Mouse (Mus musculus) left cerebral cortex, postnatal 10 days (tissue): ENCODE measurements around the gene Dalrd3. TPM values are rescaled to one million over a fixed set of nuclear protein-coding genes. Genes with fewer than 3 reads are reported as not detected.
A peak's percentile ranks its signal among the peaks of the same experiment; 100 is the strongest.

Source experiments
- DNase-seq, 2 experiments: peaks; one replicate each; pipeline ENCODE4 v3.0.0; 2021 to 2022; ENCODE audit warnings: low spot score in 2 of 2, mixed read lengths in 1 of 2; ENCODE audit errors: extremely low spot score in 1 of 2
- intact Hi-C: fragments of 180-260 bp; cut with DNase I; formaldehyde crosslinking; loops from one replicate; pipeline ENCODE4 v1.15.1; 2025
- total RNA-seq, 2 experiments: library from RNA; stranded (reverse); gene quantifications; 2 replicates each; pipeline ENCODE4 v1.2.3; 2021

Gene Dalrd3
- total RNA-seq, 2 experiments from 2014 or later, result 70.9 to 76.1 TPM

DNA sequence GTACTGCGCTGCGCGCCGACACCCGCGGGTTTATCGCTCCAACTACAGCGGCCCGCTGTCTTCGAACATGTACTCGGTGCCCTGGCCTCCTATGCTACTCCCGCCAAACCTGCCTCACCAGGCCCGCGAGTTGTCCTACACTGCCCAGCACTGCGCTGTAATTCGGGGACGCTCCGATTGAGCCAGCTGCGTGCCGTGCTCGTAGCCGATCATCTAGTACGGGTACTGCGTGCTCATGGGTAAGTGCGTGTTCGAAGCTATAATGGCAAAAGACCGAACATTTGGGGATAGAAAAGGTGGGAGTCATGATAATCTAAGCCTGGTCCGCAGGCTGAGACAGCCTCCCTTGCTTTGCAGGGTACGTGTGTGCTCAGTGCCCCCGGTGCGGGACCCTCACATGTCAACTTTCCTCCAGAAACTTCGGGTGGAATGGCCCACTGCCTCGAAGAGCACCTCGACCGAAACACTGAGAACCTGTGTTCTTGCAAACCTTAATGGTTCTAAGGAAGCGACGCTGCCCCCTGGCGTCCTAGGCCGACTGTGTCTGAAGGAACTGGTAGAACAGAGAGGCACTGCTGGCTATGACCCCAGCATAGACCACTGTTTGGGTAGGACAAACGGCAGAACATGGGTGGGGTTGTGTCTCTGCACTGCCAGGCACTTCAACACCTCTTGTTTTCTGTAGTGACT, 666 bp downstream of the Dalrd3 start:
- peak; percentile 53 to 89 for DNase-seq
- intact Hi-C loops, result no loop called here

DNA sequence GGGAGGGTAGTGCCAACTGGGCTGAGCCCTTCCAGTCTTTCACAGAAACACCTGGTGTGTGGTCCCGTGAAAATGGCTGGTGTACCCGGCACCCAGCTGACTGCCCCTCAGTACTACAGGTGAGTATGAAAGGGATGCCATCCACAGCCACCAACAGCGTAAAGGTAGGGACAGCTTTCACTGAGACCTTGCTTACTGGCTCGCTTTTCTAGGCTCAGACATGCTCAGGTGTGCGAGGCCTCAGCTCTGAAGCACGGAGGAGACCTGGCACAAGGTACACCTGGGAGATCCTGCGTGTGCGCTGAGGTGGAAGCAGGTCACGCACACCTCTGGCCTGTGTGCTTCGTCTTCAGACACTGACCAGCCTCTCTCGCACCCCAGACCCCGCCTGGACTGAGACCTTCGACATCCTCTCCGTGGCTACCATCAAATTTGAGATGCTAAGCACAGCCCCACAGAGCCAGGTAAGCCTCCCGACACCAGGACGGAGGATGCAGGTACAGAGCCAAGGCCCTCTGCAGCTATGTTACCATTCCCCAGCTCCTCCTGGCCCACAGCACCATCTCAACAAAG, 1.8 kb downstream of the Dalrd3 start:
- intact Hi-C loops, result no loop called here

DNA sequence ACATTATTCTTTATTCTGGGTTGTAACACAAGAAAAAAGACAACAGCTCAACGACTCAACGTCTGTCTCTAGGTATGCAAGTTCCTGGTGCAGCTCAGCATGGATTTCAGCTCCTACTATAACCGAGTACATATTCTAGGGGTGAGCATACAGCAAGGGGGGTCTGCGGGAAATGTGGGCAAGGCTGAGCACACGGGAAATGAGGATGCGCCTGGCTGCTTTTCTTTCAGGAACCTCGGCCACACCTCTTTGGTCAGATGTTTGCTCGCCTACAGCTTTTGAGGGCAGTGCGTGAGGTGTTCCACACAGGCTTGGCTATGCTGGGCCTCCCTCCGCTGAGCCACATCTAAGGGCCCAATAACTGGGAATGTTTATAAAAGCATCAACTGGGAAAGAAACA, 2.6 kb downstream of the Dalrd3 start:
- intact Hi-C loops, result no loop called here
- peak in 1 of 2 experiments; percentile 2 for DNase-seq

More for the DNA sequence above, 1.8 kb downstream of the Dalrd3 start:
- DNase-seq, result peak in 1 of 2 experiments; percentile 3

DNA sequence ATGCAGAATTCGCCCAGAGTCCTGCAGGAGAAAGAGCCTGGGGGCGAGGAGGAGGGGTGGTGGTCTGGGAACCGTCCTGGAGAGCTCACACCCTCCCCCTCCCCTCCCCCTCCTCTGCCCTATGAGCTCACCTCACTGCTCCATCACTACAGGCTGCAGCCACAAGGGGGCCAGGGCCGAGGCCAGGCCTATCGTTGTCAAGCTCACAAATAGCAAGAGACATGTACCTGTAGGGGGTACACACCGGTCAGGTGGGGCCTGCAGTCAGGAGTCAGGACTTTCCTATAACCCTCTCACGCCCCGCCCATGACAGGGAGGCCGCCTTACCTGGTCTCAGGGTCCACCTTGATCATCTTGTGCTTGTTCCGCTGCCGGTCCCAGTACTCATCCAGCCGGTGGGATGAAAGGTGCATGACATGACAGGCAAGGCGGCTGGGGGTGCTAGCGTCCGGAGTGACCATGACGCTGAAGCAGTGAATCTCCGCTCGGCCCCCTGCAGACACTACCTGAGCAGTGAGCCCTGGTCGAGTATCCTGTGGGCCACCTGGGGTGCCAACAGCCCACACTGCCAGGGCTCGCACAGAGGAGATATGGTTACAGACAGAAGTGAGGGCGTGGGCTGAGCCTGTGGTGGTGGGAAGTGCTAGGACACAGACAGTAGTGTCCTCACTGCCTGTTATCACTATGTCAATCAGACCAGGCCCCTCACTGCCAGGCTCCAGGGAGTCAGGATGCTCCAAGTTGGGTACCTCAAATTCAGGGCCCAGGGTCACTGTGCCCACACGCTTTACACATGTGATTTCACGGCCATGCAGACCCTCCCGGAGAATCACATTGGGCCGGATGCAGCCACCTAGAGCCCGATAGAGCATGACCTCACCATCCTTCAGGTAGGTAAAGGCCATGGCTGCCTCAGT, 4.3 kb downstream of the Dalrd3 start:
- DNase-seq, result peak in 1 of 2 experiments; percentile 82
- intact Hi-C loops, result no loop called here

DNA sequence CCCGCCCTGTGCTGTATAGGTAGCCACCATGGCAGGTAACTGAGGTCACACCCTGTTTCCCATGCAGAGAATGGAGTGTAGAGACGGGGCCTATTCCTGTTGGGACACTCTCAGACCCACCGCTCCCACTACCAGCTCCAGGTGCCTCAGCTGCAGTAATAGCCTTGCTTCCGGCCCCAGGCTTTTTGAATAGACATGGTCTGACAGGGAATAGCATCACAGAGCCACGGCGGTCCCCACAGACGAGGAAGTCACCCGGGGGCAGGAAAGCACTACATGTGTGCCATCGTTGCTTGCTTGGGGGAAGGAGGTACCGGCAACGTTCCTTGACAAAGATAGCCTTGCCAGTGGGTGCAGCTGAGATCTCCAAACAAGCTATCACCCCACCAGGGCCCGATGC, 5.2 kb downstream of the Dalrd3 start:
- DNase-seq, result no peak
- intact Hi-C loops, result no loop called here

DNA sequence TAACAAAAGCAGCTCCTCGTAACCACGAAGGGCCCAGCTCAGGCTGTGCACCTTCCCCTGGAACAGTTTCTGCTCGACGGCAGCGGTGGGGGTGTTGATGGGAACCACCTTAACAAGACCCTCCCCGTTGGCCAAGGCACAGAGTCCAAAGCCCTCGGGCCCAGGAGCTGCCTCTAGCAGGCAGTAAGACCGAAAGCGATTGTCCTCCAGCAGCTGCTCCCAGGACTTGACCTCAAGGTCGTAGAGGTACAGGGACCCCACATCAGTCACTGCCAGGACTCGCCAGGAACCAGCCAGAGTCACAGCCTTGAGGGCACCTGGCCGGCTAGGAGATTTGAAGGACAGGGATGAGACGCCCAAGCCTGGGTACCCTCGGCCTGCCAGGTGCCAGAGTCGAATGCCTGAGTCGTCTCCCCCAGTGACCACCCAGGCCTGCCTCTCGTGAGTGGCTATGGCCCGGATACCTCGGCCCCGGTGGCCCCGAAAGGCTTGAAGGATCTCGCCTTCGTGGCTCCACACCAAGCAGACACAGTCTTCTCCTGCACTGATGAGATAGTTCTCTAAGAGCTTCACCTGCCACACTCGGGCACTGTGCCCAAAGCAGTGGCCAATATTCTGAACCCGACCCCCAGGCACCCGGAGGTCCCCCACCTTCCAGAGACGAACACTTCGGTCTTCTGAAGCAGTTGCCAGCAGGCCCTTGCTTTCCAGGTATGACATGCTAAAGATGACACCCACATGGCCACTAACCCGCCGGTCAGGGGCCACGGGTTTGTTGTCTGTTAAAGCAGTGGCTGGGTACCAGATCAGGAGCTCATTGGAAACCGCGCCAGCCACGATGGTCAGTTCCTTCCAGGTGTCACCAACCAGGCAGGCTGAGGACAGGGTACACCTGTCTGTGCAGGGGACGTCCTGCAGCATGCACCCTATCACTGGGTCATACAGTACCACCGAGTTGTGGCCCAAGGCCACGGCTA, 5.9 kb downstream of the Dalrd3 start:
- DNase-seq, result no peak

DNA sequence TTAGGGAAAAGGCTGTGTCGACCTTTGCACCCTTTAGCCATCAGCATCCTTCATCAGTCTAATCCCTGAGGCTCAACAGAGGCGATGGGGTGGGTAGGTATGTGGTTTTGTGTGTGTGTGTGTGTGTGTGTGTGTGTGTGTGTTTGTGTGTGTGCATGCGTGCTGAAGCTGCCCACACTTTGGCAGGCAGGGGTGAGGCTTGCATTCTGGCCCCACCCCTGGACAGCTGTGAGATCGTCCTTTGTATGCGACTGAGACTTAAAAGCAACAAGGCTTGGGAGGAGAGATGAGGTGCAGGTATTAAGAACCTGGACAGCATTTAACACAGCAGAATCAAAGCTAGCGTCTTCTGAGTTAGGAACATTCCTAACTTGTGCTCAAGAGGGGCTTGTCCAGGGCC, 7.3 kb downstream of the Dalrd3 start:
- no peak for DNase-seq
- intact Hi-C loops, result no loop called here

More for the DNA sequence above, 5.9 kb downstream of the Dalrd3 start:
- intact Hi-C loops, result no loop called here

DNA sequence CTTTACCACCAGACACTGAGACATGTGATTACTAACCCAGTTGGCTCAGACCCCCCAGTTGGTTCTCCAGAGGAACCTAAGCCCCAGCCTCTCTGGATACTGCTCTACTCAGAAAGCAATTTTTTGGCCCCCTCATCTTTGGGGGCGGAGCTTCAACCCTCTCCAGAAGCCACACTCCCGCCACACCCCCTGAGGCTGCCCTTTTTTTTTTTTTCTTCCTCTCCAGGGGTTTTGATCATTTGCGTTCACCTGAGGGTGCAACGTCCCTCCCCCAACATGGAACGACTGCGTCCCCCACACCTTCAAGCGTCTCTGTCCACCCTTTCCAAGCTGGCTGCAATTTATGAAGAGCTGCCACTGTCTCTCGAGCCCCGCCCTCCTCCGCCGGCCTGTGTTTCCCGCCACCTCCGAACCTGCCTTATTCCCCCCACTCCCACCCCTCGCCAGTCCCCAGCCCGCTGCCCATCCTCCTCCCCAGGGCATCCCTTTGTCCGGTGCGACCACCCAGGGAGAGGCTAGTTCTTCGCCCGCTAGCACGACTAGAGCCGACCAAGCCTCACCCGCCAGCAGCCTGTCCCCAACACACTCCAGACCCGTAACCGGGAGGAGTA, 8.4 kb downstream of the Dalrd3 start:
- peak in 1 of 2 experiments; percentile 84 for DNase-seq
- intact Hi-C loops, result no loop called here

DNA sequence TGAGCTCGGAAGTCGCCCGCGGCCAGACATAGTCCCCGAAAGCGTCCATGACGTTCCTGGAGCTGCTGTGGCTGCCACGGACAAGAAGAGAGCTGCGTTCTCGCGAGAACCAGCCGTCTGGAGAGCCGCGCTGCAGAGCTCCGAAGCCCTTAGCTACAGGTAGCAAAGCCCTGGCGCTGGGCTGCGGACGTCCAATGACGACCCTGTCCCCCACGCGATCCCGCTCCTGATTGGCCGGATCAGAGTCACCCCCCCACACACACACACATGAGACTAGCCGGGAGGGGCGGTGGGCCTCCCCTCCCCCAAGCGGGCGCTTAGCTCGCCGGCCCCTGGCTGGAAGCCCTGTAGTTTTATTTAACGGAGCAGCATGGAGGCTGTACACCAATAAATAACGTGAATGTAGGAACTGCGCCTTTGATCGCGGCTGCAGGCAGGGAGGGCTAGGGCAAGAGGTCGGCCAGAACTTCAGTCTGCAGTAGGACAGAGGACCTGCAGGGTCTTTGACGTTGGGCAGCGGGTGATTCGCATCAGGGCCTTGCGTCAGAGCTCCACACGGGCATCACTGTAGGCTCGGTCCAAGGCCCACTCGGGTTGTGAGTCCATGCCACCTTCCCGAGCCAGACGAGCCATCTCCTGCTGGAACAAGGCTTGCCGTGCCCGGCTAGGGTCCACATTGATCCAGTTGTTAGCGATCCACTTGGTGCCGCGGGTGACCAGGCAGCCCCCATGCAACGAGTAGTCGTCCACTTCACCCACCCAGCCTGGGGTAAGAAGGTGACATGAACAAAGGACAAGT, 9.1 kb downstream of the Dalrd3 start, which contains the start of gene Wdr6:
TSS of gene Wdr6 (minus strand) at position 195 of the 799 bp plus-strand sequence.
- intact Hi-C loops, result no loop called here
- peak; percentile 96 to 98 for DNase-seq

DNA sequence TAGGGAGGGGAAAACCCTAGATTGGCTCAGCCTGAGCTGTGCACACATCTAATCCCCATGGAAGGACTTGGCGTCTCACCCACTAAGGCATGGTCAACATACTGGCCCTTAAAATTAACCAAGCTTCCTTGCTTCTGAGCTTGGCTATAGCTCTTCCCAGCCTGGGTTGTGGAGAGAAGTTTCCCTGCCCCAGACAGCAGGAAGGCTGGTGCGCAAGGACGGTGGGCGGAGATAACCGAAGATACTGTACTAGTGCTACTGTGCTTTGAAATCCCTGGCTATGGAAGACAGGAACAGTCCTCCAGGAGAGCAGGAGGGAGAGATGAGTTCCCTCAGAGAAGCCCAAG, 9.6 kb downstream of the Dalrd3 start:
- no peak for DNase-seq
- intact Hi-C loops, result no loop called here

DNA sequence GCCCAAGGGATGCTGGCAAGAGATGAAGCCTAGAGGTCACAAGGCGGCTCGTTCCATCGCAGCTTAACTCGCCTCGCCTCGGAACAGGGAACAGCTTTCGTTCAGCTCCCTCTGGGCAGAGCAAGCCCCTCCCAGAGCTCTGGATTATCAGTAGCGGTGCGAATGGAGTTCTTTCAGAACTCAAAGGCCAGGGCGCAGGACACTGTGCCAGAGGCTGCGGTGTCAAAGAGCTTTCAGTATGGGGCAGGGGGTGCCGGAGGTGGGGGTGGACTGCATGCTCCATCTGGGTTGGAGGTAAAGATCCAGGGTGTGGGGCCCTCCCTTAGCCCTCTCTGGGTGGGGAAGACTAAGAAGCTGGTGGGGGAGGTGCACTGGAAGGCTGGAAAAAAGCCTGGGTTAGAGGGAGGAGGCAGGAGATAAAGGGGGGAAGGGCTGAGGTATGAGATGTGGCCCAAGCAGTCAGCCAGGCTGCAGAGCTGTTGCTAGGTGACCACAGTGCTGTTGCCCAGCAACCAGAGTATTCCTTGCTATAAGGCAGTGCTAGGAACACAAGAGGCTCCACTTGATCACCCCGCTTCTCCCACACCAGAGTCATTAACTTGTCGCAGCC, 18.0 kb downstream of the Dalrd3 start:
- DNase-seq, result peak; percentile 85 to 90
- intact Hi-C loops, result no loop called here

DNA sequence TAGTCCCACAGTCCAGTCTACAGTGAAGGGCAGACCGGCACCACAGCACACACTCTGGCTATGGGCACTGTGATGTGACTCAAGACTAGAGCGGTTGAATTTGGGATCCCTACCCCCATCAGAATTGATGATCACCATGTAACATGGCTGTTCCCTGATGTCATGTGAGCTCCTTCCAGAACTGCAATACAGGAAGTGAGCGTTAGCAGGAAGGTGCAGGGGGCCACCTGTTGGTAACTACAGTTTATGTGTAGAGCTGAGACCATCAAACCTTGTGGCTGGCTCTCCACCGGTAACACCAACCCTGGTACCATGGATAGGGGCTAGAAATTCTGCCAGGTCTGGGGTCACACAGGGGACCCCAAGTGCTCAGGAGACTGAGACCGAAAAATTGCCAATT, 19.5 kb downstream of the Dalrd3 start:
- intact Hi-C loops, result no loop called here
- DNase-seq, result no peak

DNA sequence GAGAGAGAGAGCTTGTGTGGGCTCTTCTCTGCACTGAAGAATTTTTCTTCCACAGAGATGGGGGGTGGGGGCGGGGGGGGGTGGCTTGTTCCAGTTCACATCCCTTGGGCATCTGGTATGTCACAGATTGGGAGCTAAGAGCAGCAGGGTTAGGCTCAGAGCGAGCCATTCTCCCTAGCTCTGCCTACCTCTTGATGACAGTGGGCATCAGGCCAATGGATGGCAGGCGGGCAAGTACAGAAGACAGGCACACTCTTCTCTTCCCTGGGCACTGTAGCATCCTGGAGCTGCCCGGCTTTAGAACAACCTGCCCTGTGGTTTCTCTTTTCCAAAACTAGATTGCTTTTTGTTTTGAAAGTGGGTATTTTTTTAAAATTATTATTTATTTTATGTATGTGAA, 21.8 kb downstream of the Dalrd3 start:
- intact Hi-C loops, result no loop called here
- no peak for DNase-seq

DNA sequence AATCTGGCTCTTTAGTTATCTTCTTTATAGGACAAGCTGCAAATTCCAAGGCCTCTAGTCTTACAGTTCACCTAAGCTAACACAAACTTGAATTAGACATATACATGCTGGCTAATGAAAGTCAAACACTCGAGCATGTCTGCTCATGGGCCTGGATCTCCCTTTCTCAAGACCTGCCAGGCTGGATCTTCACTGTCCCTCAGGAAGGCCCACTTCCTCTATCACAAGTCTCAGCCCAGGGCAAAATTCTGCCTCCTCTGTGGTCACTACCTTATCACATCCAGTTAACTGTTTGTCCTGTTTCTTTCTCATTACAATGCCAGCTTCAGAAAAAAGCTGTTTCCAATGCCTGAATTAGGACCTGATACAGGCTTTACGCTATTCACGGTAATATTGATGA, 24.7 kb downstream of the Dalrd3 start:
- intact Hi-C loops, result no loop called here
- no peak for DNase-seq

DNA sequence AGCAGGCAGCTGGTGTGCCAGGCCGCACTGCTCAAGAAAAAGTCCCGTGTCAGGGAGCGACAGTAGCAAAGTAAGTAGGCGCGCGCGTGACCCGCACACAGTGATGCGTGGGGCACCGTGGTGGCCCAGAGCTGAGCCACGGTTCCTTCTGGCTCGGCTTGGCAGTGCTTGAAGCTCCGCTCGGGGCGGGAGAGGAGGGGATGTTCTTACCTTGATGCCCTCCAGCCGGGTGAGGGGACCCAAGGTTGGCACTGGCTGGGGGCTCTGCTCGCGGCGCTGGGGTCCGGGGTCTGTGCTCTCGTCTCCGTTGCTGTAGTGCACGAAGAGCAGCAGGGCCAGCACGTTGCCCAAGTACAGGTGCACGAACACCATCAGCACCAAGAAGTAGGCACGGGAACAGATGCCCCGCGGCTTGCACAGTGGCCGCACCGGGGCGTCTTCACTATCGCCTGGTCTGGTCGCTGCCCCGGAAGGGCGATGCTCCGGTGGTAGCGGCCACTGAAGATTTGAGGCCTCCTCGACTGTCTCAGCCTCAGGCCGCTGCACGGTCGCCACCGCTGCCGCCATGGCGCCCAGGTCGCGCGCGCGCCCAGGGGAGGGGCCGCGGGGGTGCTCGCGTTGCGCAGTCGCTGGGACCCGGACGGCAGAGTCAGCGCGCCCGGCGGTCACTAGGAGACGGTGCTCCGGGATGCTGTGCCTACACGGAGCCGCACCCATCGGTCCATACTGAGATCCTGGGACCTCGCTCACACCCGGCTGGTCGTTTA, 27.5 kb downstream of the Dalrd3 start, which contains the start of gene P4htm:
TSS of gene P4htm (minus strand) at position 670 of the 767 bp plus-strand sequence.
- intact Hi-C loops, result no loop called here
- peak in 1 of 2 experiments; percentile 86 for DNase-seq

DNA sequence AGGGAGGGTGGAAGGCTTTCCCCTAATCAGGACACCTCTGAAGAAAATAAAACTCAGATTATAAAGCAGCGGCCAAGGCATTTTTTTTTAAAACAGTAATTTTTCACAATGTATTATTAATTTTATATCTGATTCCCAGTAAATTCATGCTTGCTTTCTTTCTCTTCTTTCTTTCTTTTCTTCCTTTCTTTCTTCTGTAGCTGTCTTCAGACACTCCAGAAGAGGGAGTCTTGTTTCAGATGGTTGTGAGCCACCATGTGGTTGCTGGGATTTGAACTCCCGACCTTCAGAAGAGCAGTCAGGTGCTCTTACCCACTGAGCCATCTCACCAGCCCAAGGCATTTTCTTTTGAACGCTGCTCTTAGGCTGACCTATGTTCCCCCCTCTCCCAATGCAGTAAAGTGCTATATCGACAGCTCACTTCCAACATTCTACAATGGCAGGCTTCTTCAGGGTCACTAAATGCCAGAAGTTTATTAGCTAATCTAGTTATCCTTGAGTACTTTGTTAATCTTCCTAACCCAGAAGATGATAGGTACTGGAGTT, 29.4 kb downstream of the Dalrd3 start:
- DNase-seq, result no peak
- intact Hi-C loops, result no loop called here
